Mouse (Mus musculus): ENCODE measurements around the gene Pigw.

Gene Pigw

DNA sequence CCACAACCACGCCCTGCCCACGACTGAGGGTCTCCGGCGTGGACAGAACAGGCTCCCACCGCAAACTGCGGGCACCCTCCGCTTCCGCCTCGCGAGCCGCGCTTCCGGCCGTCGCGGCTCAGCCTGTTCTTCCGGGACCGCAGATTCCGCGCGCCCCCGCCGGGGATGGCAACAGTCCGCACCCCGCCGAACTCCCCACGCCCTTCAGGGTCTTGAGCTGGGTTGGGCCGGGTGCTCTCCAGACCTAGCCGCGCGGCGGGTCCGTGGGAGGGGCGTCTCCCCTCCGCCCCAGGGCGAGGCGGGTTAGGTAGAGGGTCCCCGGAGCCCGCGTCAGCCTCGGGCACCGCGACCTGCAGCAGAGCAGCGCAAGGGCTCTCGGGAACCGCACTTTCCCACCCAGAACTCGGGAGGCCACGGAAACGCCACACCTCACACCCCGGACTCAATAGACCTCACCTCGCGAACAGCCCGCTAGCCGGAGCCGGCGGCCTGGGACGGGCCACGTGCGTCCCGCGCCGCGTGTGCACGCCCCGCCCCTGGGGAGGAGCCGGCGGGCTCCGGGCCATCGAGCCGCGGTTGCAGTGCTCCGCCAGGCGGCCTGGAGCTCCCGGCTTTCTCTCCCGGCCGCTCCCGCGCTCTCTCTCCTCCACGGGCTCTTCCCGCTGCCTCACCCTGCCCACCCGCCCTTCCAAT, at the start of gene Pigw, which contains the start of gene Myo19:
Pigw (minus strand) TSS at position 514 of the 693 bp plus-strand sequence.
Myo19 (plus strand) TSS at position 377 of the 693 bp plus-strand sequence.
- peak; percentile 90 for DNase-seq

DNA sequence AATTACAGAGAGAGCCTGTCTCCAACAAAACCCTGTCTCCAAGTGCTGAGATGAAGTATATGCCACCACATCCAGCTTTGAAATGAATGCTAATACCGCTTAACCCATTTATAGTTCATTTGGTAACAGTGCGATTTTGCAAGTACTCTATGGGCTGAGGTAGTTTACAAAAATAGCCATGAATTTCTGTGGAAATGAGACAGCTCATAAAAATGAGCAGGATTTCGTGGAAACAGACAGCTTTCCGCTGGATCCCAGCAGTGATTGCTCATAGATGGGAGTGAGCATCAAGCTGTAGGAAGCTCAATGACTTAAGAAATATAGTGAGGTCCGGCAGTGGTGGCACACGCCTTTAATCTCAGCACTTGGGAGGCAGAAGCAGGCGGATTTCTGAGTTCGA, 40.9 kb upstream of the Pigw start:
- DNase-seq: no peak

DNA sequence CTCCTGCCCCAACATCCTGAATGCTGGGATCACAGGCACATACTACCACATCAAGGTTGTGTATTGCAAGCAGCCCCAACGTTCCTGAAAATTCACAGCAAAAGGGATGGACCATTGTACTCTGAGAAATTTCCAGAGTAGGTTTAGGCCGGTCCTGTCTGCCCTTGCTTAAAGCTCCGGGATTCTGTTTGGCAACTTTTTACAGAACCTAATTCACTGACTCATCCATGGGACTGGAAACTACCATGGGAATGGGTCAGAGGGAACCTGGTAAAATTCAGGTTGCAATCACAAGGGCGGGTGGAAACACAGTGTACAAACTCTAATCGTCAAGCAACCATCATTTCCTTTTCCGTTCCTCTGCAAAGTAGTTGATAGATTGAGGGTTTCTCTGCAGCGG, 39.9 kb upstream of the Pigw start:
- no peak for DNase-seq

DNA sequence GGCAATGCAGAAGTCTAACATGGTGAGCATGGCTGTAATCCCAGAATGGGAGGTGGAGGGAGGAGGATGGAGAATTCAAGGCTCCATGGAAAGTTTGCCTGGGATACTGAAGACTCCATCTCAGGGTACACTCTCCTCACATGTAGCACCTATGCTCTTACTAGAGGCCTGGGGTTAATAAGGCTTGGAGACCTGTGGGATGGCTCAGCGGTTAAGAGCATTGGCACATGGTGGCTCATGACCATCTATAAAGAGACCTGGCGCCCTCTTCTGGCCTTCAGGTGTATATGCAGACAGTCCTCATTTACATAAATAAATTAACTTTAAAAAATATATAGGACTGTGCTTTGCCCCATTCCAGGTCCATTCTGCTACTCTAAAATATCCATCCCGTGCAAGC, 39.2 kb upstream of the Pigw start:
- peak; percentile 39 for DNase-seq

DNA sequence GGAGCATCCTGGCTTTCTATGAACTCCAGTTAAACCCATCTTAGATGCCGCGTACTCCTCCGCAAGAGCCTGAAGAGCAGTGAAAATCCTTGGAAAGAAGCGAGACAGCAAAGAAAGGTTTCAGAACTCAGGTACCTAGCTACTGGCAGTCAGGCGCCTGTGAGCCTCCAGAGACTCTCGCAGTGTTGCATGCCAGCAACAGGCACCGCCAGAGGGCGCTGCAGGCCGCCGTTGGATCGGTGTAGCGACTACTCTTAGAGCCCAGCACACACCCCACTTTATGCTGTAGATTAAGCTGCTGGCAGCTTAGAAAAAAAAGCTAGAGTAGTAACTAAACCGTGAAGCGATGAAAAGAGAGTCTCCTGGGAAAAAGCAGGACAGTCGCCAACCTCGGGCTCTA, 38.3 kb upstream of the Pigw start:
- DNase-seq: peak; percentile 89

DNA sequence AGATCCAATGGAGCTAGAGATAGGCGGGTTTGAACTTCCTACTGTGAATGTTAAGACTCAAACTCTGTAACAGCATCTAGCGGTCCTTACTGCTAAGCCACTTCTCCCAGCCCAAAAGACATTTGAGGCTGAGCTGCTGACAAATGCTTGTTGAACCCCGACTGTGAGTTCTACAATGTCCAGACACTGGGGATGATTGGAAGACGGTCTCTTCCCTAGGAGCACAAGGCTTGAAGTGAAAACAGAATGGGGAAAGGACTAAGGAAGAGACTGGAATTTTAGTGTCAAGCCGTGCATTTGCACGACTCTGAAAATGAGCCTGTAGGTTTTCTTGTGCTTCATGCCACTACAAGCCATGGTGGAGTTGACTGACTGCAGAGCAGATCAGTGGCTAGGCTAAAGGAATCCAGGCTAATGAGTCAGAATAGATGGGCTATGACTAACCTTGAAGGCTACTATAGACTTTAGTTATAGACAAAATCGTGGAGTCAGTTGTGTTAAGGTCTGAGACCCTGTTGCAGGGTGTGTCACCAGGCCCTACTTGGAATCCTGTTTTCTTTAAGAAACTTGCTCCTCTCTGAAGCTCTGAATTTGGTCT, 36.7 kb upstream of the Pigw start:
- DNase-seq: no peak

DNA sequence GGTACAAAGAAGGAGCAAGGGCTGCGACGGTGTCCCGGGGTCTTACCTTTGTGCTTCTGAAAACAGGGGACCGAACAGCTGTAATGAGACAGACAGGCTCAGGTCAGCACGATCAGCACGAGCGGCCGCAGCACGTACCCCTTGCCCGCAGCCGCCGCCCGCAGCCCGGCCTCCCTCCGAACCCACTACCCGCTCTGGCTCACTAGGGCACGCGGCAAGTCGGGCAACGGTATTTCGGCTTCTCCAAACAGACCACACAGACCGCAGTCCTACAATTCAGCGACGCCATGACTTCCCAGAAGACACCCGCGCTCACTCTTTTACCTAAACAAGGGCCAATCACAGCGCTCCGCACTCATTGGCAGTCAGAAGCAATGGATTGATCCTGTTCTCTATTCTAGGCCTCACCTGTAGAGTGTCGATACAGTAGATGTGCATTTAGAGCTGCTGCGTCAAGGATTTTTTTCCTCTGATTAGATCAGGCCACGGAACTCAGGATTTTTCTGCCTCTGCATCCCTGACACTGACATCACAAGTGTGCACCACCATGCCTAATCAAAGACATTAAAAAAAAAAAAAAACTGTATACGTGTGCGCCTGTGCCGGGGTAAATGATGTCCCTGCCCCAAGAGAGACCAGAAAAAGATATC, 36.1 kb upstream of the Pigw start, which contains the start of gene Znhit3:
Znhit3 (minus strand) TSS at position 314 of the 650 bp plus-strand sequence.
- DNase-seq: peak; percentile 92

DNA sequence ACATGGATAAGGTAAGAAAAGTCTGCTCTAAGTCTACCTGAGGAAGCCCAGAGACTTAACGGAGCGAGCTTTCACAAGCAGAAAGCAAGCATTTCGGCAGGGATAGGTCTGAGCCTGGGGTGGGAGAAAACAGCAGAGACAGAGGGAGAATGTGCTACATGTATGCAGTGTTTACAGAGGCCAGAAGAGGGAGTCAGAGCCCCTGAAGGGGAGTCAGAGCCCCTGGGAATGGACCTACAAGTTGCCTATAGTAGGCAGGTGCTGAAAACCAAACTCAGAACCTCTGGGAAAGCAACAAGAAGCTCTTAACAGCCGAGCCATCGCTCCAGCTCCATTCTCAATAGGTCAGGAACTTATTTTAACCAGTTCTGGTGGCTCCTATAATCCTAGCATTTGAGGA, 34.6 kb upstream of the Pigw start:
- DNase-seq: no peak

DNA sequence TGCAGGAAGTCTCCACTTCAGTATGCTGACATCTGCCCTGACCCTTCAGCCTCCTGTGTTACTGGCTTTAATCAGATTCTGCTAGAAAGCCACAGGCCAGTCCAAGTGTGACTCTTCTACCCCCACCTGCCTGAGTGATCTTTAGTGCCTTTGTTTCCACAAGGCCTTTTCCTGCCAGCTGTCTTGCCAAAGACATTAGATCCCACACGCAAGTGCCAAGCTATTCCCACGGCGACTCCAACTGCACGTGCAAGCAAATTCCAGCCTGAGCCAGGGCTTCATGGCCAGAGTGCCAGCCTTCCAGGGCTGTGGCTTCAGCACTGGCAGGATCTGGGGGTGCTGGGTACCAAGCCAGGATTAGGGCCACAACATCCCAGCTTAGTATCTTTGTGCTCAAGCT, 30.3 kb upstream of the Pigw start:
- no peak for DNase-seq

DNA sequence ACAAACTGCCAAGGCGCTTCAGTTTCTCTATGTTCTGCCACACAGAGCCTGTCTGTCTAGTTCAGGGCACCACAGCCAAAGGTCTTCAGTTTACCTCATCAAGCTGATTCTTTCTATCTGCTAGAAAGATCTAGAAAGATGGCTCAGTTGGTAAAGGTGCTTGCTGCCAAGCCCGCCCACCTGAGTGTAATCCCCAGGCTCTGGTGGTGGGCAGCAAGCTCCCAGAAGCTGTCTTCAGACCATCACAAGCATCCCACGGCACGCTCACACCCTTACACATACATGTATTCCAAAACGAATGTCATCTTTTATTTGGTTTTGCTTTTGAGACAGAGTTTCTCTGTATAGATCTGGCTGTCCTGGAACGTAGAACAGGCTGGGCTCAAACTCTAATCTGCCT, 28.4 kb upstream of the Pigw start:
- DNase-seq: no peak

DNA sequence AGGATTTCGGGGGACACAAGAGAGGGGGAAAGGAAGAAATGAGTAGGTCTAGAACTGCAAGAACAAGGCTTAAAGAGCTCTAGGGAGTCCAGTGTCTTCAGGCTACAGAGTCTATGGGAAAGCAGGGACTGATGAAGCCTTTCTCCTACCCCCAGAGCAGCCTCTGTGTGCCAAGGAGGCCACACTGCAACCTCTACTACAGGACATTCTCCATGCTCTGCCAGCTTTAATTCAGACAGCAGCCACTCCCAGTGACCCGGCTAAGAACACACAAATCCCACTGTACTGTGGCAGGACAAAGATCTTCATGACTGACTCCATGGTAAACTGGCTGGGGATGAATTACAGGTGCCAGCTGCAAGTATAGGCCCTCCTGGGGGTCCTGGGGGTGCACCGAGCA, 27.0 kb upstream of the Pigw start:
- no peak for DNase-seq

DNA sequence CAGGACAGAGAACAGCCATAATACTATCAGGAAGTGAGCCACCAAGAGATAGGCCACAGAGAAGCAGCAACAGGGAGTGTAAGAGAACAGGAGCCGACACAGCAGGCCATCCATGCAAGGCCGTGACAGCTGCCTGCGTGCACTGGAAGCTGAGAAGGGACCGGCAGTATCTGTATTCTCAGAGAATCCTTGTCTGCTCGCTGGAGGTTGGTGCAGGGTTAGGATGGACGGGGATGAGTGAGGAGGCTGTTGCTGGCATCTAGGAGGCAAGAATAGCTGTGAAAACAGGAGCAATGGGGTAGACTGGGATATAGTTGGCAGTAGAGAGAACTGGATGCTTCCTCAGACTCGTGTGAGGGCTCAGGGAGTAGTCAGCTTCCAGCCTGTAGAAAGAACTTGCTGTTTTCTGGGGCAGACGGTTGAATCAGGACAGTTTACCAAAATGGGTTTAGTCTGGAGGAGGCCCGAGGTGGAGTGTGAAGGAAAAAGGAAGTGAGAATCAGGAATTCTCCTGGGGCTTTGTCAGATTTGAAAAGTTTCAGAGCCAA, 24.6 kb upstream of the Pigw start:
- no peak for DNase-seq

DNA sequence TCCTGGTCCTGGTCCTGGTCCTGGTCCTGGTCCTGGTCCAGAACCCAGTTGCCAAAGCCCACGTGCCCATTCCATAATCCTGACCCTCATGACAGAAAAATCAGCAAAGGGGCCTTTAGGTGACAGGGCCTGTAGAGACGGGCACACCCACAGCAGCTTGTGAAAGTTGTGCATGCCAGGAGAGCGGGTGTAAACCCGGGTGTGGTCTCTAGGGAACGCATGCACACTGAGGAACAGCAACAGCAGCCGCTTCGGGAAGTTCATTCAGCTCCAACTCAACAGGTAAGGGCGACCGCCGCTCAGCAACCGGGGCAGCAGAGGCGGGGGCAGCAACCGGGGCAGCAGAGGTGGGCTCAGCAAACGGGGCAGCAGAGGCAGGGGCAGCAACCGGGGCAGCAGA, 13.0 kb upstream of the Pigw start:
- DNase-seq: no peak

DNA sequence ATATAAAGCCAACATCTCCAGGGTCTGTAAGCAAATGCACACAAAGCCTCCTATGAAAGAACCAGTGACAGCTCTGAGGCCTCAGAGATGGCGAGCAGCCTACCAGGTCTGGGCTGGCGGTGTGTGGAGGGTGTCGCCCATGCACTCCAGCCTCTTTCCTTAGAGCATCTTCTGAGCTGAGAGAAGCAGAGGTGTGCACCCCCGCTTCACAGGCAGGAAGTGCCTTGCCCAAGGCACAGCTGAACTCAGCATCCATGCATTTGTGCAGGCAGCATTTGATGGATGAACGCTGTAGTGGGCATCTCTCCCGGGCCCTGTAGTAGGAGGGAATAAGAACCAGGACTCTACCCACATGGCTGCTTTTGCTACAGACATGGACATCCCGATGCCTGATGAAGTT, 11.6 kb upstream of the Pigw start:
- no peak for DNase-seq

DNA sequence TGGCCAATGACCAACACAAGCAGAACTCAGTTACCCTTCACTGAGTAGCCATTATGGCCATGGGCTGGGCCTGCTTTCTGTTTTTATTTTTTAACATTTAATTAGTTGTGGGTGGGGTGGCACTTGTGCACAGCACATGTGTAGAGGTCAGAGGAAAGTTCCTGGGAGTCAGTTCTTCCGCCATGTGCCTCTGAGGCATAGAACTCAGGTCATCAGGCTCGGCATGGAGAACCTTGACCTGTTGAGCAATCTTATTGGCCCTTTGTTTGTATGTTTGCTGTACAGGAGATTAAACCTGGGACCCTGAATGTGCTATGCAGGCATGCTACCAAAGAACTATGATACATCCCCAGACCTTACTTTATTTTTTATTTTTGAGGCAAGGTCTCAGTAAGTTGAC, 9.4 kb upstream of the Pigw start:
- DNase-seq: no peak

DNA sequence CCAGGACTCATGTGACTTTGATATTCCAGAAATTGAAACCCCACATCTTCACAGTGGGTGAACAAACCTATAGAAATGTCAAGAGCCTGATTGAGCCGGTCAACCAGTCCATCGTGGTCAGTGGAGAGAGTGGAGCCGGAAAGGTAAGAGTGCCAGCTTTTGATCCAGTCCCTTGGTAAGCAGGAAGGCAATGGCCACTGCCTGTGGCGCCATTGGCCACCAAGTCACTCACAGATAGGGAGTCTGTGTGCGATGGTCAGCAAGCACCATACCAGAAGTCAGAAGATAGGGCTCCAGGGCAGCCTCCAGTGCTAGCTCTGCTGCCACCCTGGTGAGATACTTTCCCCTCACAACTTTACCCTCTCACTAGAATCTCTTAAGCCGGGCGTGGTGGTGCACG, 7.9 kb upstream of the Pigw start:
- DNase-seq: no peak

DNA sequence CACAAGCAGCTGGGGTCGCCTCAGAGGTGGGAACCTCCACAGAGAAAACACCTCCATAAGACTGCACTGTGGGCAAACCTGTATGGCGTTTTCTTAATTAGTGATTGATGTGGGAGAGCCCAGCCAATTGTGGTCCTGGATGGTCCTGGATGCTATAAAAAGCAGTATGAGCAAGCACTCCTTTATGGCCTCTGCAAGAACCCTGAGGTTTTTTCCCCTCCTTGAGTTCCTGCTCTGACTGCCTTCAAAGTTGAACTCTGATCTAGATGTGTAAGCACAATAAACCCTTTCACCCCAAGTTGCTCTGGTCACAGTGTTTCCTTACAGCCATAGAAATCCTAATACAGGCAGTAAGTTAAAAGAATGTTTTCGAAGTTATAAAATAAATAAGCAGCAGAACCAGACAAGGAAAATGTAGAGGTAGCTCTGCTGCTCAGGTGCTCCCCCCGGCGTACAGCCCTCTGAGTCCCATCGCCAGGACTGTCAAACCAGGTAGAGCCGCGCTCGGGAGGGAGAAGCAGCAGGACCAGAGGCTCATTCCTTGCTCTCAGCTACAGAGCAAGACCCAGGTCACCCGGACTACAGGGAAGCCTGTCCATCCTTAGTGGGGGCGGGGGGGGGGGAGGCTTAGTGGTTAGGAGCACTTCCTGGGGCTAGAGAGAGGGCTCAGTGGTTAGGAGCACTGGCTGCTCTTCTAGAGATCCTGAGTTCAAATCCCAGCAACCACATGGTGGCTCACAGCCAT, 6.9 kb upstream of the Pigw start:
- peak; percentile 24 for DNase-seq

DNA sequence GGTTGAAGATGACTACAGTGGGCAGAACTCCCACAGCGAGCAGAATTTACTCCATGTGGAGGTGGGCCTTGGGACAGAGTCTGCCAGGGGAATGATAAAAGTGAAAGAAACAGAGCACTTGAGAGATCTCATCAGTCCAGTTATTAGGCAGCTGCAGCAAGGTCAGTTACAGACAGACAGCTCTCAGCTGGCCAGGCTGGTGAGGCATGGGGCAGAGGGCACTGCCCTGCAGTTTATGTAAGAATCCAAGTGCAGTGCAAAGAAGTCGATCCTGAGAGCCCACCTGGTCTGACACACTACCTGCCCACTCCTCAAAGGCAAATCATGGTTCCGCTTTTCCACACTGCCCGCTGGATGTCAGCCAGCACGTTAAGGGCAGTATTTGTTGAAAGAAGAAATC, 6.2 kb upstream of the Pigw start:
- DNase-seq: peak; percentile 43

DNA sequence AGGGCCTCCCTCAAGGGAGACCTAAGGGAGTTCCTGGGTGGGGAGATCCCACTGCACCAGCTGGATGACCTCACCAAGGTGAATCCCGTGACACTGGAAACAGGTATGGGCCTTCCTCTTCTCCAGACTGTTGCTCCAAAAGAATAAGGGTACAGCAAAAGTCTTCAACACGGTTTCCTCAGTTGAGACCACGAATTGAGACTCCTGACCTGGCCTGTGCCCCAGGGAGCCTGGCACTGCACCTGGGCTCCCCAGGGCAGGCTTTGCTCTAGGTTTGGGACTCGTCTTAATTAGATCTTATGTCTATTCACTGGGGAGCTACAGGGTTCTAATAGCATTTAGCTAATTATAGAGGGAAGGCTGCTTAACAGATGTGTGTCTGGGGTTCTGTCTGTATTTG, 5.2 kb upstream of the Pigw start:
- no peak for DNase-seq

DNA sequence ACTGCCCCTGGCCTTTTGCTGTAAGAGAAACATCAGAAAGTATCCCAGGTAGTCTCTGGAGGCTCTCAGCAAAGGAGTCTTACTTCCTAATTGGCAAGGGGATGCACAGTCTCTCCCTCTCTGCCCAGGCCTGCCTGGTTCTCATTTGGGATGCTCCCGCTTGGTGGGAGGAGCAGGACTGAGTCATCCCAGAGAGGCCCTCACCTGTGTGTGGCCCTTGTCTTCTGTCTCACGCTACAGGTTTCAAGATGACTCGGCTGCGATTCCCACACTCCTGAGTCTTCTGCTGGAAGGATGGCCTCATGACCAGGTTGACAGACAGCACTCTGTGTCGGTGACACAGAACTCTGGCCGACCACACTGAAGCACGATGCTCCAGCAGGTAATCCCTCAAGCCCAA, 2.3 kb upstream of the Pigw start:
- DNase-seq: no peak

DNA sequence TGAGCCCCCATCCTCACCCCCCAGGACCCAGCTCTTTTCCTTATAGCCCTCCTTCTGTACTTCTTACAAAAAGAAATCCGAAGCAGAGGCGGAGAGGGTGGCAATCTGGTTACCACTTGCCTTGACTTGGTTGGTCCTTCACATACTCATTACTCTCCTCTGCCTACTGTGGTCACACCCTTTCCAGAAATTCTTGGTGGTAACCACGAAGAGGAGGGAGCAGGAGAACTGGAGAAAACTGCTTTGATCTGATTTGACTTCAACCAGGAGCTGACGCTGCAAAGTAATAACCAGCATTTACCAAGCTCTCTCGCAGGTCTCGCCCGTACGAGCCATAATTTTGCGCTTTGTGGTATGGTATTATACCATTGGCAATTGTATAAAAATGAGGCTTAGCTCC, 886 bp upstream of the Pigw start:
- no peak for DNase-seq

DNA sequence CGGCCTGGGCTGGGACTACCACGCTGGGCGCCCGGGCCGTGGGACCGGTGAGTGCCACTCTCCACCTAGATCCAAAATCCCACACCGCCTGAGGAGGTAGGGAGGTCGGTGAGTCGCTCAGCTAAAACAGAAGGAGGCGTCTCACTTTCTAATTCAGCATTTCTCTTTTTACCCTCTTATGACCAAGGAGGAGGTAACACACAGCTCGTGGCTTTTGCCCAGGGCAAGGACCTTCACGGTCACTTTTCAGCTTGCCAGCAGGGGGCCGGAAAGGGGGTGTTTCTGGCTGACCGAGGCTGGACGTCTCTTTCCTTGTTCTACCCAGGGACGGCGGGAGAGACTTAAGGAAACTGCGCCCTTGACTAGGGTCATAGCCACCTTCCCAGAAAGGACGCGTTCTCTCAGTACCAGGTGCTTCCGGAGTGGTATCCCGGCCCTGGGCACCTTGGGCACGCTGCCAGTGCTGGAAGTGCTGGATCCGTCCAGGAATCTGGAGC, 428 bp upstream of the Pigw start:
- peak; percentile 77 for DNase-seq

Data from kidney, postnatal 14 days (tissue).